Mouse (Mus musculus) cortical plate, adult 2 months (tissue): ENCODE results near the gene Exoc3l4. TPM values are rescaled to one million over a fixed set of nuclear protein-coding genes. Genes with fewer than 3 reads are reported as not detected.

Experiments used
- H3K27ac ChIP-seq: fragments of 200-500 bp; 2 replicates; pipeline ENCODE4 v1.5.1; 2012; ENCODE audit warnings: low read length, control low read depth, inconsistent platforms; ENCODE audit not compliant: insufficient read depth
- H3K4me1 ChIP-seq: fragments of 200-500 bp; 2 replicates; pipeline ENCODE4 v1.6.1; 2011; ENCODE audit warnings: low read length; ENCODE audit not compliant: control insufficient read depth, insufficient read depth
- H3K4me3 ChIP-seq: fragments of 200-500 bp; 2 replicates; pipeline ENCODE4 v1.5.1; 2011; ENCODE audit warnings: mild to moderate bottlenecking, low read length, control low read depth; ENCODE audit not compliant: insufficient read depth
- CTCF ChIP-seq: fragments of 200-500 bp; IDR thresholded peaks from 2 replicates; pipeline ENCODE4 v1.5.1; 2011; ENCODE audit warnings: mild to moderate bottlenecking, control low read depth, low read length; ENCODE audit not compliant: insufficient read depth; ENCODE audit errors: extremely low read depth
- POLR2A ChIP-seq: fragments of 200-500 bp; IDR thresholded peaks from 2 replicates; pipeline ENCODE4 v1.6.1; 2011; ENCODE audit warnings: mild to moderate bottlenecking, low read length, control low read depth; ENCODE audit not compliant: insufficient read depth; ENCODE audit errors: extremely low read depth
- polyA plus RNA-seq: library from polyadenylated mRNA; depleted of rRNA; stranded (reverse); fragments of >200 nt; gene quantifications from 2 replicates; pipeline ENCODE4 v1.2.3, GENCODE M21; 2012

The Exoc3l4 gene
- polyA plus RNA-seq, 1 experiment, result 2.5 TPM

GRCm38 (mm10) chr12:111425258-111425657, 8.4 kb downstream of the Exoc3l4 start:
- Histone ChIP-seq H3K4me3 (no peak overlapping the region), H3K4me1 (0 out of 2 replicates have a peak, but pooled peaks cover 3% of the 10 kb centered on the region), H3K27ac (no peak overlapping the region)
- TF ChIP-seq POLR2A (no peak), CTCF (peak; percentile 79)

DNA sequence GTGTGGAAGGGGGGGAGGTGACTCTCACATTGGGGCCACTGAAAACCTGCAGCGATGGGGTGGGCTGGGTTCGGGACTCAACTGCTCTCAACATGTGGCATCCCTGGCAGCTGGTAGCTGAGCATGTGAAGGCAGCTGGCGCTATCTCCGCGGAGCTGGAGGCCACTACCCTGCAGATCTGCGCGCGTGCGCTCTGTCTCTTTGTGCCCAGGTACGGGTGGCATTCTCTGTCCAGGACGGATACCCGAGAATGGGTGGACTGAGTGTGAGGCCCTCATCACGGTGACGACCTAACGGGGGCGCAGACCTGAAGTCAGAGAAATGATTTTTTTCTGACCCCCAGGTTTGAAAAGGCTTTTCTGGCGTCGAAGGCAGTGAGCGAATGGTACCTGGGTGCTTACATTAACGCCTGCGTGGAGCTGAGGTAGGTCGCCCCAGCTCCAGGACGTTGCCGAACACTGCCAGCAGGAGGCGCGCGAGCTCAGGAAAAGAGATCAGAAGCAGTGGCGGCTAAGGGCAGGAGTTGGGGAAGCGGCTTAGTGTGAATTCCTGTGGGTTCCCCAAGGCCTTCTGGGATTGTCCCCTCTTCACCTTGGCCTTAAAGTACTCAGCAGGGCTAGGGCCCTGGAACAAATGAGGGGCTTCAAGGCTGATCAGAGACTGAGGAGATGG, 9.1 kb downstream of the Exoc3l4 start:
- Histone ChIP-seq H3K4me3 (no peak overlapping the region), H3K4me1 (peaks cover 4% of the 10 kb centered on the region; the same call in 1 of the 2 replicates), H3K27ac (no peak overlapping the region)
- TF ChIP-seq CTCF (peak; percentile 96), POLR2A (no peak)

- TF ChIP-seq POLR2A (no peak), CTCF (no peak)
- no peak overlapping the region for H3K4me3 ChIP-seq
- H3K27ac ChIP-seq, result no peak overlapping the region
- peaks cover 4% of the 10 kb centered on the region; the same call in 1 of the 2 replicates for H3K4me1 ChIP-seq
Observed at GRCm38 (mm10) chr12:111427438-111428113, 10.8 kb downstream of the Exoc3l4 start.

GRCm38 (mm10) chr12:111428364-111428763, 11.5 kb downstream of the Exoc3l4 start:
- Histone ChIP-seq H3K27ac (no peak overlapping the region), H3K4me3 (no peak overlapping the region), H3K4me1 (peaks cover 4% of the 10 kb centered on the region; the same call in 1 of the 2 replicates)
- TF ChIP-seq CTCF (no peak), POLR2A (no peak)

DNA sequence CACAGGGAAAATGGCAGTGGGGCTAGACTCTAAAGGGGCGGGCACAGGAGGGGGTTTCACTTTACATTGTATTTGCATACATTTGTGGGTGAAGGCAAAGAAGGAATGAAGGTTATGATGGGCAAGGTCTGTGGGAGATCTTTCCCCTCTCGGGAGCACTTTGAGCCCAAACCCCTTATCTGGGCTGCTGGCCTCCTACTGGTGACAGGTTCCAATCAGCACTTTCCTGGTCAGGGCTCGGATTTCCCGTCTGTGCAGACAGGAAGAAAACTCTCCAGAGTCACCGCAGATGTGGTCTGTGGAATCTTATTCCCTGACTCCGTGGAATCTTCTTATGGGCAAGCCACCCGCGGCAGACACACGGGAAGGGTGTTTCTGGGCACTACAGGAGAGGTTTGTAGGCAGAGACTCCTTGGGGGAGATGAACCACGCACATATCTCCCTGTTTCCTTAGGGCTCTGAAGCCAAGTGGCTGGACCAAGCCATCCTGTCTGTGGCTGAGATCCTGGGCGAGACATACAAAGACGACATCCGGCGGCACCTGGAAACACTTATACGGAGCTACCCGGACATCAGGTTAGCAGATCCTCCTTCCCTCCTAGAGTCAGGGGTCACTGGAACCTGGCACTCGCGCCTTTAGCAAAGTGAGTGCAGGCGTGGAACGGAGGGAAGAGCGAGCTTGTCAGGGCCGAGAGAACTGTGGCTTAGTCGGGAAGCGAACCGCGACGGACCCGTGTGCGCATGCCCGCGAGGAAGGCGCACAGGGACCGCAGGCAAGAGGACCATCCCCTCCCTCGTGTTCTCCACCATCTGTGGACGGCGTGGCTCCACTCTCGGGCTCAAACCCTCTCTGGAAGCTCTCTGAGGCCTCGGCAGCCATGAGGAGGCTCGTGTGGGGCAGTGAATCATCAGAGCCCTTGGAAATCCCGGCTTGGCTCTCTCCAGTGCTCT, 12.4 kb downstream of the Exoc3l4 start:
- TF ChIP-seq POLR2A (peak; percentile 49; the same call in 1 of the 2 replicates), CTCF (no peak)
- no peak overlapping the region for H3K27ac ChIP-seq
- peak overlapping the region; percentile 32 for H3K4me3 ChIP-seq
- H3K4me1 ChIP-seq, result peaks cover 4% of the 10 kb centered on the region; the same call in 1 of the 2 replicates

GRCm38 (mm10) chr12:111430049-111430867, 13.4 kb downstream of the Exoc3l4 start:
- Histone ChIP-seq H3K4me3 (no peak overlapping the region; the same call in 1 of the 2 replicates), H3K4me1 (peaks cover 4% of the 10 kb centered on the region; the same call in 1 of the 2 replicates), H3K27ac (no peak overlapping the region)
- no peak for TF ChIP-seq CTCF
- no peak for TF ChIP-seq POLR2A

GRCm38 (mm10) chr12:111430868-111431817, 14.3 kb downstream of the Exoc3l4 start:
- Histone ChIP-seq H3K4me1 (peaks cover 4% of the 10 kb centered on the region; the same call in 1 of the 2 replicates), H3K4me3 (no peak overlapping the region), H3K27ac (no peak overlapping the region)

GRCm38 (mm10) chr12:111432097-111432496, 15.3 kb downstream of the Exoc3l4 start:
- TF ChIP-seq CTCF, result no peak
- TF ChIP-seq POLR2A, result no peak
- Histone ChIP-seq H3K4me3 (no peak overlapping the region), H3K4me1 (peaks cover 7% of the 10 kb centered on the region; the same call in 1 of the 2 replicates), H3K27ac (no peak overlapping the region)

More at GRCm38 (mm10) chr12:111430868-111431817, 14.3 kb downstream of the Exoc3l4 start:
- TF ChIP-seq CTCF, result no peak
- no peak for TF ChIP-seq POLR2A
